Mouse (Mus musculus) E14TG2a.4 (cell line): ENCODE data around the gene Ypel4.

ENCODE experiments used
- H3K27me3 ChIP-seq: 2 replicates; pipeline ENCODE4 v1.6.1; 2014; ENCODE audit warnings: low read length, control low read depth; ENCODE audit not compliant: insufficient read depth
- H3K36me3 ChIP-seq: 2 replicates; pipeline ENCODE4 v1.6.1; 2014; ENCODE audit warnings: low read length, control low read depth; ENCODE audit not compliant: insufficient read depth
- H3K4me1 ChIP-seq: replicated peaks from 2 replicates; pipeline ENCODE4 v1.6.1; 2014; ENCODE audit warnings: low read depth, low read length, control low read depth
- H3K4me3 ChIP-seq: replicated peaks from 2 replicates; pipeline ENCODE4 v1.5.1; 2014; ENCODE audit warnings: mild to moderate bottlenecking, low read length
- H3K9me3 ChIP-seq: 2 replicates; pipeline ENCODE4 v1.6.1; 2014; ENCODE audit warnings: low read length, control low read depth
- CTCF ChIP-seq: conservative IDR thresholded peaks from 2 replicates; pipeline ENCODE4 v1.5.1; 2014; ENCODE audit warnings: low read length
- NANOG ChIP-seq: IDR thresholded peaks from 2 replicates; pipeline ENCODE4 v1.6.1; 2014; ENCODE audit warnings: borderline replicate concordance, low read length, mixed read lengths
- POU5F1 ChIP-seq: IDR thresholded peaks from 2 replicates; pipeline ENCODE4 v1.6.1; 2014; ENCODE audit warnings: low read length, borderline replicate concordance

Gene Ypel4

GRCm38 (mm10) chr2:84743561-84743960 lies 9.7 kb downstream of the Ypel4 start, which contains the start of gene Gm19426:
Gene Gm19426 (minus strand): TSS chr2:84743655.
- Histone ChIP-seq H3K4me1 (peaks cover 69% of the 10 kb centered on the region), H3K4me3 (peak within 1 kb of the TSS; percentile 100), H3K27me3 (peaks cover 11% of the 10 kb centered on the region; the same call in 1 of the 2 replicates), H3K36me3 (peaks cover 33% of the 10 kb centered on the region), H3K9me3 (no peaks in the 10 kb centered on the region)
- no peak for TF ChIP-seq CTCF
- TF ChIP-seq NANOG = no peak
- TF ChIP-seq POU5F1 = no peak

GRCm38 (mm10) chr2:84744126-84744525 lies 10.3 kb downstream of the Ypel4 start:
- peak overlapping the region; percentile 100 for H3K4me3 ChIP-seq
- H3K9me3 ChIP-seq = no peaks in the 10 kb centered on the region
- H3K4me1 ChIP-seq = peaks cover 63% of the 10 kb centered on the region
- H3K36me3 ChIP-seq = peaks cover 33% of the 10 kb centered on the region
- peaks cover 11% of the 10 kb centered on the region; the same call in 1 of the 2 replicates for H3K27me3 ChIP-seq
- TF ChIP-seq CTCF (no peak), POU5F1 (no peak), NANOG (no peak)

DNA sequence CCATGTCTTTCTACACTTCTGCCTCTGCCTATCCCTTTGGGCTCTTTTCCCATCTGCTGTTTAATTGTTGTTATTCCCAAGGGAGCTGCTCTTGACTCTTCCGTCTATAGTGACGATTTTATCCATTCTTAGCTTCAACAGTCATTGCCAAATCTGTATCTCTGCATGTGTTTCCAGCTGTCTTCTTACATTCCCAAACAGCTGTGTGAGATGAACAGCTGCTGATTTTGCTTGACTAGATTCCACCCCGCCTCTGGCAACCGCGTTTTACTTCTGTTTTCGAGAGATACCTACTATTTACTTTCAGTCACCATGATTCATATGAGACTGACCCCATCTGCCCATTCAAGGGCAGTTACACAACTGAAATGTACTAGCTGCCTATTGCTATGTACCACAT lies 16.3 kb downstream of the Ypel4 start:
- peaks cover 15% of the 10 kb centered on the region for H3K27me3 ChIP-seq
- H3K4me1 ChIP-seq = peaks cover 23% of the 10 kb centered on the region
- no peak overlapping the region for H3K4me3 ChIP-seq
- H3K36me3 ChIP-seq = no peaks in the 10 kb centered on the region
- no peaks in the 10 kb centered on the region for H3K9me3 ChIP-seq
- TF ChIP-seq NANOG (no peak), POU5F1 (no peak), CTCF (no peak)

- Histone ChIP-seq H3K27me3 (peaks cover 1% of the 10 kb centered on the region; the same call in 1 of the 2 replicates), H3K9me3 (no peaks in the 10 kb centered on the region), H3K36me3 (no peaks in the 10 kb centered on the region), H3K4me3 (no peak overlapping the region), H3K4me1 (peaks cover 31% of the 10 kb centered on the region)
- TF ChIP-seq NANOG = no peak
These were observed 22.4 kb downstream of the Ypel4 start for GRCm38 (mm10) chr2:84756245-84756644.

- Histone ChIP-seq H3K27me3 (no peaks in the 10 kb centered on the region), H3K4me1 (peaks cover 40% of the 10 kb centered on the region), H3K36me3 (no peaks in the 10 kb centered on the region), H3K4me3 (0 out of 2 replicates have a peak overlapping the region, but pooled peaks have one; percentile 21), H3K9me3 (no peaks in the 10 kb centered on the region)
- TF ChIP-seq CTCF (no peak), NANOG (peak; percentile 35; the same call in 1 of the 2 replicates)
These were observed 23.3 kb downstream of the Ypel4 start for GRCm38 (mm10) chr2:84757026-84757682.

DNA sequence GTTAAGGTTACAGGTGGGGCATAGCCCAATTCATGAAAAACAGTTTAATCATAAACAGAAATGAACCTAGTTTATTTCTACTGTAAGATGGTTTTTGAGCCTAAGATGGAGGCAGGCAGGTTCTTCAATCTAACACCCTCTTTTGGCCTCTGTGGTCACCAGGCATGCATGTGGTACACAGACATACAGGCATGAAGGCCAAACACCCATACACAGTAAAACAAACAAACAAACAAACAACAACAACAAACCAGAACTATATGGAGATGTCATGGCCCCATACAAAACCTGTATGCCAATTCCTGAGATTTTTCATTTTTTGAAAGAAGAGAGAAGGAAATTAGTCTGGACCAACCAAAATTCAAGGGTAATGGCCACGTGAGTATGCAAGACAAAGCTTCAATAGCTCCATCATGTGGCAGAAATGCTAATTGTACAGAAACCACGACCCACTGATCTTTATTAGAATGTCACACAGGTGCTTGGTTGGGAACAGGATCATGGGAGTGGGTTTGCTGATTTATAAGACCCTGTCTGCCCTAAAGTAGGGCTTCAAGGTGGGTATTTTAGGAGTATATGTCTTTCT lies 24.8 kb downstream of the Ypel4 start:
- TF ChIP-seq POU5F1 (no peak), CTCF (peak; percentile 30), NANOG (no peak)

DNA sequence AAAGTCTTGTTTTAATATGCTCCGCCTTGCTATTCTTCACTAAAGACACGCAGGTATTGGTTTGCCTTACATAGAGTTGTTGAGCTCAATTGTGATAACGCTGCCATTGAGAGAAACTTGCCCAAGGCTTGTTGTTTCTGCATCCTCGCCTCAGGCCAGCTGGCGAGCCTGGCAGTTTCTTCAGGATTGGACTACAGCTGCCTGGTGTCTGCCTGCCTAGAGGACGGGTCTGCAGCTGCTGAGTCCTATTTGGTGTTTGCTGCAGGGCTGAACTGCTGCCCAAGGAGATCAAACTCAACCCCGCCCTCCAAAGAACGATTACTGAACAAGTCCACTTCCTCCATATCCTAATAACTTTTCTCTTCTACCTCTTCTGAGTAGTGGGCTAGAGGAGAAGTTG lies 26.9 kb downstream of the Ypel4 start:
- Histone ChIP-seq H3K9me3 (no peaks in the 10 kb centered on the region), H3K27me3 (peaks cover 16% of the 10 kb centered on the region), H3K4me3 (no peak overlapping the region), H3K4me1 (peaks cover 53% of the 10 kb centered on the region), H3K36me3 (peaks cover 8% of the 10 kb centered on the region; the same call in 1 of the 2 replicates)
- no peak for TF ChIP-seq CTCF
- no peak for TF ChIP-seq POU5F1
- no peak for TF ChIP-seq NANOG

More for the DNA sequence above, 24.8 kb downstream of the Ypel4 start:
- 0 out of 2 replicates have a peak, but pooled peaks cover 6% of the 10 kb centered on the region for H3K27me3 ChIP-seq
- H3K4me1 ChIP-seq = peaks cover 53% of the 10 kb centered on the region
- H3K4me3 ChIP-seq = no peak overlapping the region
- H3K36me3 ChIP-seq = no peaks in the 10 kb centered on the region
- H3K9me3 ChIP-seq = no peaks in the 10 kb centered on the region

DNA sequence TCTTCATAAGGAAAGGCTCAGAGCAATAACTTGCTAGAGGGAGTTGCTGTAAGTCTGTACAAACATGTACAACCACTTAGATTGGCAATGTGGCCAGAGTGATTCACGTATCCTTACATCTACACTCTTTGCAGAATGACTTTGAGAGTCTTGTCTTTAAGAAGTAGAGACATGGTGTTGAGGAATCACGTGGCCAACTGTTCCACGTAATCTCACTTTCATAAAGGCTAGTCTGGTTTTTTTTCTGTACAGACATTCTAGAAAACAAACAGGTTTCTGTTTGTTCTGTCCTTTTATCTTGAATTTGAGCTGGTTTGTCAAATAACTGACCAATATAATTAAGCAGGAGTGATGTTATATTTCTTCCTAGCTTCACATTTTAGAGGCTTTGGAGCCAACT lies 27.5 kb downstream of the Ypel4 start:
- no peak overlapping the region for H3K4me3 ChIP-seq
- H3K4me1 ChIP-seq = peaks cover 48% of the 10 kb centered on the region
- TF ChIP-seq POU5F1 (no peak), CTCF (no peak), NANOG (no peak)
- no peaks in the 10 kb centered on the region for H3K9me3 ChIP-seq
- H3K27me3 ChIP-seq = peaks cover 16% of the 10 kb centered on the region
- H3K36me3 ChIP-seq = peaks cover 10% of the 10 kb centered on the region; the same call in 1 of the 2 replicates

GRCm38 (mm10) chr2:84761840-84762239 lies 28.0 kb downstream of the Ypel4 start:
- peaks cover 15% of the 10 kb centered on the region; the same call in 1 of the 2 replicates for H3K36me3 ChIP-seq
- peaks cover 19% of the 10 kb centered on the region for H3K27me3 ChIP-seq
- no peaks in the 10 kb centered on the region for H3K9me3 ChIP-seq
- no peak for TF ChIP-seq POU5F1
- TF ChIP-seq NANOG = no peak
- TF ChIP-seq CTCF = no peak
- peaks cover 42% of the 10 kb centered on the region for H3K4me1 ChIP-seq
- no peak overlapping the region for H3K4me3 ChIP-seq
